8 mouse cellular contexts compared by ENCODE assay signal in the genomic region with DNA sequence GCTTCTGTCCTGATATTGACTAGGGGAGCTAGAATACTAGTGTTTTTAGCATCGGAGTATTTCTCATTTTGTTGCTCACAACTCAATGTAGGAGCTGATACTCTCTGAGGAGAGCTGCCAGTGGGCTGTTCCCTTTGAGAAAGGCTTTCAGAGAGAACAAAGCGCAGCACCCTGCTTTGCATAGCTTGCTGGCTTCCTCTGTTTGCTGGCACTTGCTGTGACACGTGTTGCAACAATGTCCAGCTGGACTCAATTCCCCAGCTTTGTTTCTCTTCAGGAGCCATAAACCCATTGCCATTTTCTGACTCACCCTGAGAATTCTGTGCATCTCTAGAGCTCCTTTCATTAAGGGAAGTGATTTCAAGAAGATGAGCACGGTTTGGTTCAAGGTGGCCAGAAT.
DNase-seq lines count a peak whose midpoint lies in the region; ATAC-seq lines count a peak whose summit lies in the region.

No protein-coding gene starts in this region.

- 76% methylated on average over 4 of the region's 4 CpGs for WGBS in heart, embryonic 11.5 days (ENCODE audit: insufficient replicate concordance)
- WGBS in hindbrain, embryonic 15.5 days, result 31% methylated on average over 4 of the region's 4 CpGs
- 36% methylated on average over 4 of the region's 4 CpGs for WGBS in neural tube, embryonic 12.5 days

- H3K4me2 ChIP-seq in heart, embryonic 11.5 days, result no peak overlapping the region
- H3K4me2 ChIP-seq in hindbrain, embryonic 15.5 days, result no peak overlapping the region
- H3K4me2 ChIP-seq in neural tube, embryonic 12.5 days (replicated peaks), result no peak overlapping the region

- no peaks in the 10 kb centered on the region for H3K27me3 ChIP-seq in heart, embryonic 11.5 days (ENCODE audit: control insufficient read depth, insufficient read depth, low read length)
- no peaks in the 10 kb centered on the region for H3K27me3 ChIP-seq in hindbrain, embryonic 15.5 days
- no peaks in the 10 kb centered on the region for H3K27me3 ChIP-seq in neural tube, embryonic 12.5 days (replicated peaks)

- H3K9me3 ChIP-seq in heart, embryonic 11.5 days (replicated peaks; ENCODE audit: control insufficient read depth, low read length), result no peaks in the 10 kb centered on the region
- no peaks in the 10 kb centered on the region for H3K9me3 ChIP-seq in hindbrain, embryonic 15.5 days
- no peaks in the 10 kb centered on the region for H3K9me3 ChIP-seq in neural tube, embryonic 12.5 days

- no peak overlapping the region for H3K4me3 ChIP-seq in heart, embryonic 11.5 days (ENCODE audit: low read depth, low read length)
- H3K4me3 ChIP-seq in hindbrain, embryonic 15.5 days, result no peak overlapping the region
- no peak overlapping the region for H3K4me3 ChIP-seq in neural tube, embryonic 12.5 days

- no peak for ATAC-seq in heart, embryonic 11.5 days (replicated peaks; ENCODE audit: insufficient number of reproducible peaks, low FRiP score, low TSS enrichment)
- ATAC-seq in hindbrain, embryonic 15.5 days (ENCODE audit: low FRiP score, low read depth), result 0 out of 2 replicates have a peak, but pooled peaks have one; percentile 50
- peak; percentile 51; the same call in 1 of the 2 replicates for ATAC-seq in neural tube, embryonic 12.5 days (ENCODE audit: low FRiP score, low read depth)

- DNase-seq in heart, adult 8-10 months (ENCODE audit: low spot score), result peak; percentile 22
- peak; percentile 29 to 54 for DNase-seq in cerebellum, postnatal 25 days
- DNase-seq in retina, embryonic 14.5 days (ENCODE audit: low spot score), result no peak
- no peak for DNase-seq in testis, postnatal 14 days (ENCODE audit: low spot score)
- no peak for DNase-seq in kidney, adult 18-20 months

- H3K27ac ChIP-seq in heart, embryonic 11.5 days (ENCODE audit: low read depth, low read length), result no peak overlapping the region
- H3K27ac ChIP-seq in hindbrain, embryonic 15.5 days (replicated peaks), result no peak overlapping the region
- H3K27ac ChIP-seq in neural tube, embryonic 12.5 days, result no peak overlapping the region

- H3K36me3 ChIP-seq in heart, embryonic 11.5 days (ENCODE audit: control insufficient read depth, insufficient read depth, low read length), result peaks cover 3% of the 10 kb centered on the region; the same call in 1 of the 2 replicates
- no peaks in the 10 kb centered on the region for H3K36me3 ChIP-seq in hindbrain, embryonic 15.5 days
- H3K36me3 ChIP-seq in neural tube, embryonic 12.5 days, result no peaks in the 10 kb centered on the region

- H3K4me1 ChIP-seq in heart, embryonic 11.5 days (ENCODE audit: control insufficient read depth, insufficient read depth, low read length), result no peaks in the 10 kb centered on the region
- no peaks in the 10 kb centered on the region; the same call in 1 of the 2 replicates for H3K4me1 ChIP-seq in hindbrain, embryonic 15.5 days (replicated peaks)
- H3K4me1 ChIP-seq in neural tube, embryonic 12.5 days, result no peaks in the 10 kb centered on the region

- H3K9ac ChIP-seq in heart, embryonic 11.5 days (ENCODE audit: low read depth, low read length), result no peak overlapping the region
- no peak overlapping the region for H3K9ac ChIP-seq in hindbrain, embryonic 15.5 days
- H3K9ac ChIP-seq in neural tube, embryonic 12.5 days, result no peak overlapping the region

Comparison
In these comparisons a context has a peak if more than half of its experiments do, and no peak if none do; other contexts are left out.
1. DNase-seq: peak in heart, adult 8-10 months (single experiment) and cerebellum, postnatal 25 days (2 of 2); none in retina, embryonic 14.5 days (single experiment), testis, postnatal 14 days (single experiment) and kidney, adult 18-20 months (single experiment).